Mouse (Mus musculus): ENCODE measurements around the gene Smim12.

Gene Smim12

DNA sequence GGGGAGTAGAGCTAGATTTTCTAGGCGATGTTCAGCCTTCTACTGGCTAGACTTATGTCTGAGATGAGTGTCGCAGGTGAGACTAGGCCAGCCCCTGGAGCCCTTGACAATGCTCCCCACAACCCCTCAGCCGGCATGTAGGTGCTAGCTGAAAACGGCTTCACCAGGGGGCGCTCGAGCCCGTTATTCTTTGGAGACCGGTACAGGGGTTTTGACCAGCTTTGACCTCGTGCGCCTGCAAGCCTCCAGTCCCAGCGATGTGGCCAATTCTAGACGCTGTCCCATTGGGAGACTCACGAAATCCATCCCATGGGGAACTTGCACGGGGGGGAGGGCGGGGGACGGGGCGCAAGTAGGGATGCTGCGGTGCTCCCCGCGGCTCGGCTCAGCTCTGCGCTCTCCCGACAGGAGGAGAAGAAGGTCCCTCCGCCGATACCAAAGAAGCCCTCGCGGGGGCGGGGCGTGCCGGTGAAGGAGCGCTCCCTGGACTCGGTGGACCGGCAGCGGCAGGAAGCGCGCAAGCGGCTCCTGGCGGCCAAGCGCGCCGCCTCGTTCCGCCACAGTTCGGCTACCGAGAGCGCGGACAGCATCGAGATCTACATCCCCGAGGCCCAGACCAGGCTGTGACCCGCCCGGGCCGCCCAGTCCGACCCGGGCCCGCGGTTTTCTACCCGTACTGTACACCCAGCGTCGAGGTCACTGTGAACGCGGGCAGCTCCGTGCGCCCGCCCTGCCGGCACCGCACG is 7.7 kb upstream of the Smim12 start:
- peak; percentile 88 to 90 for DNase-seq

GRCm38 (mm10) chr4:127236631-127237030 is 7.0 kb upstream of the Smim12 start:
- DNase-seq: peak in 1 of 2 experiments; percentile 35

DNA sequence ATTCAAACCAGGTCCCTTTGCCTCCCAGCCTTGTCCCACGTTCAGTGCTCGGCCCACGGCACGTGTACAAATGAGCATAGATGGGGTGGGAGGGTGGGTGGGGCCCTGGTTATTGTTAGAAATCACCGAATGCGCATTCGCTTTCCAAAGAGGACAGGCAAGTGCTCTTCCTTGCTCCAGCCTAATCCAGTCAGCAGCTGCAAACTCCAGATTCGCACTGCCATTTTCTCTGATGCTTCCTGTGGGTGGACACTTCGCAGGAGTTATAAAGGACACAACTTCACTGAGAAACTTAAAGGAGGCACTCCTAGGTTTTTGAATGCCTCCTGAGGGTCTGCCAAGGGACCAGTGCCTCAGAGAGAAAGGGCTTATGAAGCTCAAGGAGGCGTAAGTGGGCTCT is 6.3 kb upstream of the Smim12 start:
- no peak for DNase-seq

GRCm38 (mm10) chr4:127242696-127243095 is 888 bp upstream of the Smim12 start:
- DNase-seq: peak in 1 of 2 experiments; percentile 2

DNA sequence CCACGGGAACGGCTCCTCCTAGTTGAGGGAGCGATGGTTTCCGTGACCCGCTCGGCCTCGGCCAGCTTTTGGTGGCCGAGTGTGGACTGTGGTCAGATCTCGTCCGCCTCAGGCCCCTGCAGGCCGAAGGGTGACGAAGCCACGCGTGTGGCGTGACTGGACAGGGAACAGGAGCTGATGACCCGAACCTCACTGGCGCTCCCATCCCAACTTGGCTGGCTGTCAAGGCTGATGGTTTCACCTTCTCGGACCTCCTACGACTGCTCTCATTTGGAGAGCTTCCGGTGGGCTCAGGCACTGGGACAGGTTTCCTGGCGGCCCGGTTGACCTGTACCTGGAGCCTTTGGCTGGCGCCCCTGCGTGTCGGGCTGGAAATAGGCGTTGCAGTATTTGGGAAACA is 369 bp downstream of the Smim12 start:
- no peak for DNase-seq

DNA sequence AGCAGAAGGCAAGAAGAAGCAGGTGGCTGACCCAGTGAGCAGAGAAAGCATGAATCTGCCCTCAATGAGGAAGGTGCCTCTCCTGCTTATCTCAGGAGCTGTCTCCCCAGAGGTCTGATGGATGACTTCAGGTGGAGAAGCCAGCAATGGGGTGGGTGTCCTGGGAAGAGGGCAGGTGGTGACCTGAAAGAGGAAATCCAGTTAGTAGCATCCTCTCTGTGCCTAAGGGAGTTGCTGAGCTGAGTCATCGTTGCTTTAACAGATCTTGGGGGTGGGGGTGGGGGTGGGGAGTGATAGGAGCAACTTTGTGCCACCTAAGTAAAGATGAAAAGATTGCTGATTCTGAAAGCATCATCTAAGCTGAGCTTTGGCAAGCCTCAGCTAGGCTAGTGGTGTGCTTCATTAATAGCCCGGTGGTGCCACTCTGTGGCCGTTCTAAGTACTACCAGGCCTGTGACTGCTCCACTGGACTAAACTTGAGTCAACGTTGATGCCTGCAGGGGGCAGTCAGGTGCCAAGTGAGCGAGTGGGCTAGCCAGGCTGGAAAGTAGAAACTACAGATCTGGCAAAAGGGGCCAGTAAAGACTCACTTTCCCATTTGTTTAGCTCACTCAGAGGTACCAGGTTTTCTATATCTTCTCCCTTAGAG is 6.2 kb downstream of the Smim12 start:
- DNase-seq: peak; percentile 97 to 98

DNA sequence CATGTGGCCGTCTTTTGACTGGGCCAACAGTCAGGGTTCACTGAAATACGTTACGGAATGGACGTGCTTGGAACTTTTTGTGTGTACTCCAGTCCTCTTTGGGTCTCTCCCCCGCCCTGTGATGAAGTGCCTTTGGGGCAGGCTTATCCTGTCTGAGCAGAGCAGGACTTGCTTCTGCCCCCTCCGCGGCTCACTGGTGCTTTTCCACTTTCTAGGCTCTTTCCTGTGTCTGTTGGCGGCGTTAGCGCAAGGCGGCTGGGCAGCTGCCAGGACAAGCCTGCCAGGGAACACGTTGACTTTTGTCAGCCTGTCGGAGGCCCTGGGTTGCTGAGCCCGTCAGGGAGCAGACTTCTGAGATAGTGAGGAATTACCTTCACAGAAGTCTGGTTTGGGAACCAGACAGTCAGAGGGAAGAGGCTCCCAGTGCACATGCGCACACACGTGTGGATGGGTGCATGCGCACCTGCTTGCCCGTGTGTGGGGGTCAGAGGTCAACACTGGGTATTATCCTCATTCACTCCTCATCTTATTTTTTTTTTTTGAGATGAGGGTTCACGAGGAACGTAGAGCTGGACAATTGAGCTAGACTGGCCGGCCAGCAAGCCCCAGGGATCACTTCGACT is 8.5 kb downstream of the Smim12 start:
- peak; percentile 78 to 83 for DNase-seq

- no peak for DNase-seq
Measured at GRCm38 (mm10) chr4:127256739-127257138, 13.2 kb downstream of the Smim12 start.

GRCm38 (mm10) chr4:127258186-127258897 is 14.8 kb downstream of the Smim12 start:
- no peak for DNase-seq

DNA sequence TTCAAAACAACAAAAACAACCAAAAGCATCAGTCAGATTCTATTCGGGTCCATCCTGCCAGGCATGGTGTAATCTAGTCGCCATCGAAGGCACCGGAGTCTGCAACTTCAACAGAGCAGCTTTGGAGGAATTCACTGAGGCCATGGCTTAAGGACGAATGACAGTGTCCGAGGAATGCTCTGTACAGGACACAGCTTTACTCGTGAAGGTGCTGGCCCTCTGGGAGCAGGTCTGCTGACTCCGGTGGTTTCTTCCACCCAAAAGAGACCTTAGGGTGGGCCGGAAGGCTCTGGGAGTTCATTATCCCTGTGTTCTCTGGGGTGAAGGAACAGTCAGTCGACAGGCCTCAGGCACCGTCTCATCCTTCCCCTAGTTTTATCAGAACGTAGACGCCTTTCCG is 18.0 kb downstream of the Smim12 start:
- DNase-seq: no peak

DNA sequence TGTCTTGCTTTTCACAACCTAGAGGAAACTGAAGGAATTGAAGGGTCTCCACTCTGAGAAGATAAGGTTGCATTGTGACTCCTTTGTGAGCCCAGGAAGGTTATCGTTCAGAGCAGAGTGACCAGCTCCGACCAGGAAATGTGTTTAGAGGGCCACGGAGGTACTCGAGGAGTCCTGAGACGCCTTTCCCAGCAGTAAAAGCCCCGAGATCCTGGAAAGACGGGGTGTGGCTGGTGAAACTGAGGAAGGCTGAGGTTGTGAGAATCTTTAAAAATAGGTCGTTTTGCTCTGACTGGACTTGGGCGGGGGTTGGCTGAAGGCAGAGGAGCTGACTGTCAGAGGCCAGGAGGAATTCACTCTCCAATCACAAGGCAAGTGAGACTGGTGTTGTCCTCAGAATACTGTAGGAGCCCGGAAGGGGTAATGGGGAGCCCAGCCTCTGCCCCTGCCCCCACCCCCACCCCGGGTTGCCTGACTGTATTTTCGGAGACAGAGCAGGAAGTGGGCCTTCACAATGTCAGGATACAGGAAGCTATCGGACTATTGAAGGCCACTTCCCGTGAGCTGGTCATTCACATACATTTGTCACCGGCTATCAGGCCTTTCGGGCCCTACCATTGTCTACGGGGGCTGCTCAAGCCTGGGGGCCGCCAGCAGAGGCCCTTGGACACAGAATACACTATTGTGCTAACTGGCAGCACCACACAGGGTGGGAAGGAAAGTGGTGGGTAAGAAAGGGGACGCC is 20.0 kb downstream of the Smim12 start:
- DNase-seq: no peak

DNA sequence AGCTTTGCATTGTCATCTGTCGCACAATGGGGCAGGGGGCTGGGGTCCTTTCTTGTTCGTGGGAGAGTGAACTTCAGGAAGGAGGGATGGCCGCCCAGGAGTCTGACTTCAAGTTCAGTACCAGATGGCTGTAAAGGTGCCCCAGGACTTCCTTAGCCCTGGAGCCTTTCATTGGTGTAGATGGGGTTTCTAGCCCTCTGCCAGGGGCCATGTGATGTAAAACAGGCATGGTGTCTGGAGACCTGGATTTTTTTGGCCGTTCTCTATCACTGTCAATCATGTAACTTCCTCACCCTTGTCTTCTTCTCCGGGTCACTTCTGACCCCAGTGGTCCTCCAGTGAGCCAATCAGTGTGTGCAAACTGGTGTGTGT is 20.6 kb downstream of the Smim12 start:
- DNase-seq: no peak

GRCm38 (mm10) chr4:127278451-127279001 is 34.9 kb downstream of the Smim12 start:
- no peak for DNase-seq

DNA sequence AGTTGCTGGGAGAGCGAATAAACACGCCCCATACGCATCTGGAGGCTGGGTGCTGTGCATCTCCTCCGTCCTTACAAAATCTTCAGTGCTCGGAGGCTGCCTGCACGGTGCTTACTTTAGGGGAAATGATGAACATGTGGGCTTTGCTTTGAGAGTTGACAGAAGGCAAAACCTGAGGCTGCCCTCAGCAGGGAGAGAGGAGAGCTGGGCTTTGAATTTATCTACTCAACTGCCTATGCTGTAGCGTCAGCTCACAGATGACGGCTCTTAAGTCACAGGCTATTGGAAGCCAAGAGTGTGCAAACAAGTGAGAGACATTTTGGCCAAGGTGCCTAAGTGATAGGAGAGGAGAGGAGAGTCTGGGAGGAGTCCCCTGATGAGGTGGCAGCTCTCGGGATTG is 35.7 kb downstream of the Smim12 start:
- DNase-seq: no peak

- no peak for DNase-seq
Measured at GRCm38 (mm10) chr4:127286907-127287306, 43.3 kb downstream of the Smim12 start.

- no peak for DNase-seq
Measured at GRCm38 (mm10) chr4:127289039-127289548, 45.5 kb downstream of the Smim12 start.

DNA sequence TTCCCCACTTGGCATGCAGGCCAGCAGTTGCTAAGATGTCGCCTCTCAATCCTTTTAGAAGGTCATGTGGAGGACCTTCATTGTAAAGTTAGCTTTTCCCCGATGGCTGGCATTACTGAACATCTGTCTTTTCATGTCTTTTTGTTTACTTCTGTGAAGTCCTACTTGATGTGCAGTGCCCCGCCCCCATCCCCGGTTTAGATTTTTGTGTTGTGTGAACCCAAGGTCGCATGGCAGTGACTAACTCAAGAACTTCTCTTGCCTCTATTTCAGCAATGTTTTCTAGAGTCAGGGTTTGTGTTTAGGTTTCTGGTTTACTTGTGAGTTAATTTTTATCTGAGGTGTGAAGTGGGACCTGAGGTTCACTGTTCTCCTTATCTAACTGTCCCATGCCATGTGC is 49.0 kb downstream of the Smim12 start:
- DNase-seq: no peak
